In genomic region chr11:54699972-54700371, GRCm38 (mm10) we compare ENCODE assay signal across 19 mouse cellular contexts.
DNase-seq lines count a peak whose midpoint lies in the region; ATAC-seq and TF ChIP-seq lines count a peak whose summit lies in the region.
"Had no signal": no experiment of that assay in that cellular context is flagged by ENCODE, and none has a peak within 500 bp of the region (broad histone marks: within the 10 kb centered on the region; RNA-seq: fewer than 3 reads in every experiment).

No protein-coding gene starts in this region.

- no peak for TF ChIP-seq CTCF in CH12.LX (conservative IDR thresholded peaks at IDR 0.05 in 1 of 2, IDR thresholded peaks at IDR 0.05 in 1 of 2; ENCODE audit: low read depth in 2 of 2, low read length in 2 of 2)

- WGBS in forebrain, embryonic 10.5 days, result 89% methylated on average over 3 of the region's 3 CpGs
- 76% methylated on average over 3 of the region's 3 CpGs for WGBS in forebrain, embryonic 12.5 days

- ATAC-seq in forebrain, embryonic 12.5 days (ENCODE audit: low FRiP score), result no peak
- ATAC-seq: forebrain, embryonic 13.5 days; forebrain, postnatal 0 days; intestine, postnatal 0 days had no signal

- H3K27ac ChIP-seq in CH12.LX (ENCODE audit: insufficient read depth, low read depth), result no peak overlapping the region
- H3K27ac ChIP-seq in forebrain, embryonic 10.5 days, result no peak overlapping the region
- no peak overlapping the region for H3K27ac ChIP-seq in forebrain, embryonic 12.5 days
- H3K27ac ChIP-seq: embryonic facial prominence, embryonic 12.5 days; forebrain, embryonic 13.5 days; hindbrain, embryonic 15.5 days had no signal

- TF ChIP-seq POLR2A in CH12.LX (IDR thresholded peaks at IDR 0.05; ENCODE audit: low read depth, low read length), result no peak
- no peak for TF ChIP-seq POLR2A in myocyte (IDR thresholded peaks at IDR 0.05; ENCODE audit: insufficient read length, low read depth)

- H3K9me3 ChIP-seq in CH12.LX (replicated peaks; ENCODE audit: low read length), result no peaks in the 10 kb centered on the region
- no peaks in the 10 kb centered on the region for H3K9me3 ChIP-seq in forebrain, embryonic 10.5 days
- H3K9me3 ChIP-seq in forebrain, embryonic 12.5 days, result no peaks in the 10 kb centered on the region
- H3K9me3 ChIP-seq: embryonic facial prominence, embryonic 12.5 days; forebrain, embryonic 13.5 days; heart, embryonic 12.5 days; hindbrain, embryonic 15.5 days had no signal

- H3K36me3 ChIP-seq in CH12.LX (replicated peaks in 1 of 2; ENCODE audit: control insufficient read depth in 1 of 2, insufficient read depth in 1 of 2, low read length in 1 of 2), result peaks cover 16 to 49% of the 10 kb centered on the region in 2 experiments
- peaks cover 22% of the 10 kb centered on the region for H3K36me3 ChIP-seq in myocyte (ENCODE audit: control insufficient read depth, insufficient read depth)
- H3K36me3 ChIP-seq in forebrain, embryonic 10.5 days (replicated peaks), result peaks cover 35% of the 10 kb centered on the region
- peaks cover 17% of the 10 kb centered on the region for H3K36me3 ChIP-seq in forebrain, embryonic 12.5 days (replicated peaks)

- H3K27me3 ChIP-seq in CH12.LX (replicated peaks) (no peaks in the 10 kb centered on the region), myocyte (ENCODE audit: control insufficient read depth, insufficient read depth, insufficient read length) (no peaks in the 10 kb centered on the region)
- H3K27me3 ChIP-seq in forebrain, embryonic 10.5 days (ENCODE audit: poor library complexity, severe bottlenecking), result no peaks in the 10 kb centered on the region
- H3K27me3 ChIP-seq in forebrain, embryonic 12.5 days, result no peaks in the 10 kb centered on the region
- H3K27me3 ChIP-seq: embryonic facial prominence, embryonic 12.5 days; forebrain, embryonic 13.5 days; heart, embryonic 12.5 days; hindbrain, embryonic 15.5 days had no signal

- peak; percentile 40 for DNase-seq in heart, adult 11 months
- DNase-seq in heart, postnatal 14 days, result no peak
- peak; percentile 21 to 26 for DNase-seq in B cell, adult 2 months
- peak; percentile 41 for DNase-seq in CH12.LX (ENCODE audit: extremely low read depth)
- DNase-seq in adrenal gland, postnatal 14 days, result no peak
- no peak for DNase-seq in forebrain, embryonic 10.5 days (ENCODE audit: extremely low spot score, low spot score)
- DNase-seq: cerebellum, adult 11-12 months; cerebellum, adult 9-10 months; cerebellum, postnatal 25 days; forebrain, postnatal 0 days; gastrocnemius, postnatal 14 days; heart, postnatal 36 days had no signal

- dilution Hi-C loops in CH12.LX (cut with MboI; ENCODE audit: extremely low pct_ligation_motif_present, extremely low pct_unique_long_range_greater_than_20kb, low sequenced_read_pairs), result no loop called here

- H3K4me3 ChIP-seq in CH12.LX (replicated peaks in 1 of 3; ENCODE audit: low read depth in 2 of 3, low read length in 2 of 3, poor library complexity in 1 of 3) (no peak overlapping the region), myocyte (no peak overlapping the region)
- no peak overlapping the region for H3K4me3 ChIP-seq in forebrain, embryonic 10.5 days
- no peak overlapping the region for H3K4me3 ChIP-seq in forebrain, embryonic 12.5 days (replicated peaks)
- H3K4me3 ChIP-seq: embryonic facial prominence, embryonic 12.5 days; forebrain, embryonic 13.5 days; heart, embryonic 12.5 days; hindbrain, embryonic 15.5 days had no signal

- H3K4me2 ChIP-seq in CH12.LX (ENCODE audit: insufficient read depth, low read depth, poor library complexity, severe bottlenecking) (no peak overlapping the region), myocyte (ENCODE audit: low read depth) (no peak overlapping the region)
- H3K4me2 ChIP-seq in forebrain, embryonic 12.5 days, result no peak overlapping the region
- H3K4me2 ChIP-seq: embryonic facial prominence, embryonic 12.5 days; forebrain, embryonic 13.5 days; heart, embryonic 12.5 days; hindbrain, embryonic 15.5 days had no signal

- H3K9ac ChIP-seq in CH12.LX (ENCODE audit: insufficient read depth, low read depth), result no peak overlapping the region
- H3K9ac ChIP-seq in forebrain, embryonic 12.5 days, result no peak overlapping the region
- H3K9ac ChIP-seq: embryonic facial prominence, embryonic 12.5 days; forebrain, embryonic 13.5 days; forebrain, postnatal 0 days; heart, embryonic 12.5 days; hindbrain, embryonic 15.5 days had no signal

- peaks cover 4 to 54% of the 10 kb centered on the region in 2 experiments for H3K4me1 ChIP-seq in CH12.LX (ENCODE audit: control insufficient read depth in 1 of 2, insufficient read depth in 2 of 2)
- peaks cover 3% of the 10 kb centered on the region; the same call in 1 of the 2 replicates for H3K4me1 ChIP-seq in forebrain, embryonic 10.5 days
- peaks cover 3% of the 10 kb centered on the region; the same call in 1 of the 2 replicates for H3K4me1 ChIP-seq in forebrain, embryonic 12.5 days
- H3K4me1 ChIP-seq: embryonic facial prominence, embryonic 12.5 days; heart, embryonic 12.5 days; hindbrain, embryonic 15.5 days had no signal

- no peak for TF ChIP-seq EP300 in CH12.LX (IDR thresholded peaks at IDR 0.05; ENCODE audit: low read length)

- H3ac ChIP-seq in myocyte (ENCODE audit: control insufficient read depth, insufficient read length), result no peak overlapping the region

- in situ Hi-C loops in CH12.LX (cut with MboI; ENCODE audit: low pct_ligation_motif_present, low pct_unique_long_range_greater_than_20kb, low sequenced_read_pairs), result no loop called here

- intact Hi-C loops in heart, postnatal 14 days (cut with DNase I), result loop anchor here (5.0 kb wide), 1 partner anchor 227 kb away; no protein-coding TSS in a partner anchor

- TF ChIP-seq RAD21 in CH12.LX (IDR thresholded peaks at IDR 0.05; ENCODE audit: low read depth, low read length), result no peak

- H3K79me2 ChIP-seq in CH12.LX (replicated peaks; ENCODE audit: control insufficient read depth, extremely low read depth, insufficient read depth, poor library complexity, severe bottlenecking), result no peaks in the 10 kb centered on the region
- no peaks in the 10 kb centered on the region for H3K79me2 ChIP-seq in myocyte (ENCODE audit: control insufficient read depth, insufficient read depth)

TF ChIP-seq in CH12.LX, 34 proteins besides CTCF, POLR2A, EP300 and RAD21:
- TF ChIP-seq ETS1 (conservative IDR thresholded peaks at IDR 0.05; ENCODE audit: low read depth, low read length) (no peak), BHLHE40 (IDR thresholded peaks at IDR 0.05; ENCODE audit: low read depth, low read length) (peak; percentile 75), SIN3A (IDR thresholded peaks at IDR 0.05; ENCODE audit: low read length) (no peak)

TF ChIP-seq in myocyte, 11 proteins besides CTCF, POLR2A, EP300 and RAD21:
- TF ChIP-seq CEBPB (IDR thresholded peaks at IDR 0.05; ENCODE audit: insufficient read depth, poor library complexity, severe bottlenecking), result no peak
- TF ChIP-seq POLR2AphosphoS2 (IDR thresholded peaks at IDR 0.05; ENCODE audit: insufficient read length, low read depth), result peak; percentile 36

Comparison
In these comparisons a context has a peak if more than half of its experiments do, and no peak if none do; other contexts are left out.
1. DNase-seq: peak in heart, adult 11 months (single experiment), B cell, adult 2 months (2 of 2) and CH12.LX (single experiment); none in heart, postnatal 14 days (0 of 2), adrenal gland, postnatal 14 days (single experiment) and forebrain, embryonic 10.5 days (single experiment).